Mouse (Mus musculus): ENCODE measurements at regions not wholly inside any gene's neighbourhood (a gene's known extent, or its start where the extent isn't known, plus 50 kb on each side); places are given as distances from the start of the nearest gene placed in this dataset.
A peak's percentile ranks its signal among the peaks of the same experiment; 100 is the strongest.

- no peak for DNase-seq (ENCODE audit: low spot score in 2 of 2)
Measured at GRCm38 (mm10) chr4:125439856-125440255, 50.6 kb upstream of the Grik3 start.

- no peak for DNase-seq (ENCODE audit: low spot score in 2 of 2)
Measured at GRCm38 (mm10) chr4:125437161-125437822, 53.2 kb upstream of the Grik3 start.

- DNase-seq (ENCODE audit: low spot score in 2 of 2): no peak
Measured at GRCm38 (mm10) chr4:125433511-125433910, 57.0 kb upstream of the Grik3 start.

- DNase-seq (ENCODE audit: low spot score in 2 of 2): no peak
Measured at GRCm38 (mm10) chr4:125431648-125432047, 58.9 kb upstream of the Grik3 start.

GRCm38 (mm10) chr4:125430845-125431244, 59.7 kb upstream of the Grik3 start:
- no peak for DNase-seq (ENCODE audit: low spot score in 2 of 2)

- DNase-seq (ENCODE audit: low spot score in 2 of 2): no peak
Measured at GRCm38 (mm10) chr4:125428736-125429135, 61.8 kb upstream of the Grik3 start.

- DNase-seq (ENCODE audit: low spot score in 2 of 2): no peak
Measured at GRCm38 (mm10) chr4:125420561-125421241, 69.8 kb upstream of the Grik3 start.

GRCm38 (mm10) chr4:125419491-125420255, 70.8 kb upstream of the Grik3 start:
- DNase-seq (ENCODE audit: low spot score in 2 of 2): no peak

- no peak for DNase-seq (ENCODE audit: low spot score in 2 of 2)
Measured at GRCm38 (mm10) chr4:125415308-125415707, 75.2 kb upstream of the Grik3 start.

- peak in 1 of 2 experiments; percentile 52 for DNase-seq (ENCODE audit: low spot score in 2 of 2)
Measured at GRCm38 (mm10) chr4:125413833-125414719, 76.4 kb upstream of the Grik3 start.

GRCm38 (mm10) chr4:125410736-125411441, 79.6 kb upstream of the Grik3 start:
- DNase-seq (ENCODE audit: low spot score in 2 of 2): no peak

GRCm38 (mm10) chr4:125399376-125400112, 91.0 kb upstream of the Grik3 start:
- DNase-seq (ENCODE audit: low spot score in 2 of 2): no peak

GRCm38 (mm10) chr4:125397007-125397461, 93.5 kb upstream of the Grik3 start:
- DNase-seq (ENCODE audit: low spot score in 2 of 2): peak; percentile 36 to 59

GRCm38 (mm10) chr4:125391269-125391668, 99.2 kb upstream of the Grik3 start:
- DNase-seq (ENCODE audit: low spot score in 2 of 2): no peak

GRCm38 (mm10) chr4:125385811-125386210, 104.7 kb upstream of the Grik3 start:
- DNase-seq (ENCODE audit: low spot score in 2 of 2): no peak

GRCm38 (mm10) chr4:125364011-125364410, 126.5 kb upstream of the Grik3 start:
- DNase-seq (ENCODE audit: low spot score in 2 of 2): no peak

GRCm38 (mm10) chr4:125361611-125362520, 128.6 kb upstream of the Grik3 start:
- no peak for DNase-seq (ENCODE audit: low spot score in 2 of 2)

- DNase-seq (ENCODE audit: low spot score in 2 of 2): no peak
Measured at GRCm38 (mm10) chr4:125358356-125358755, 132.1 kb upstream of the Grik3 start.

- DNase-seq (ENCODE audit: low spot score in 2 of 2): peak; percentile 82 to 88
Measured at GRCm38 (mm10) chr4:125356441-125356840, 134.1 kb upstream of the Grik3 start.

Measured in layer of hippocampus, adult 18-20 months (tissue).